Mouse (Mus musculus) spleen, adult 18-20 months (tissue): Measurements from ENCODE around the gene Pcgf5.
A peak's percentile ranks its signal among the peaks of the same experiment; 100 is the strongest.

Experiments used
- DNase-seq, 2 experiments: peaks; one replicate each; pipeline ENCODE4 v3.0.0; 2022; ENCODE audit warnings: mixed read lengths in 2 of 2

Gene Pcgf5

DNA sequence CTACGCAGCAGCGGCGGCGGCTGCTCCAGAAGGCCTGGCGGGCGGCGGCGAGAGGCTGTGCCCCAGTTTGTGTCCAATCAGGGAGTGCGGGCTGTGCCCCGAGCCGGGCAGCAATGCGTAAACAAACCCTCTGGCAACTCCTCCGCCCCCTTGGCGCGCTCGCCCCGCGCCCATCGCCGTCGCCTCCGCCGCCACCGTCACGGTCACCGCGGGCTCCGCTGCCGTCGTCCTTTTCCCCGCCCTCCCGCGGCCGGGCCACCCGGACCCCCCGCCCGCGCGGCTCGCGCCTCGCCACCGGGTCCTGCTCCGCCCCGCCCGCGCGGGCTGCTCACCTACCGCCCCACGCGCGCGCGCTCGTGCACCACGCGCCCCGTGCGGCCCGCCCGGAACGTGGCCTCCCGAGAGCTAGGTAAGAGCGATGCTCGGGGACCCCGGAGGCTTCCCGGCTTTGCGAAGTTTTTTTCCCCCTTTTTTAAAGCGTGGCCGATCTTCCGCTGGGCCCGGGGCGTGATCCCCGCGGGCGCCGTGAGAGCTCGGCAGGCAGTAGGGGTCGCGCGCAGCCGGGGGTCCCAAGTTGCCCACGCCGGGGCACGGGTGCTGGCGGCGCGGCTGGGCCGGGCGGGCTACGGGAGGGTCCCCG is at the start of gene Pcgf5:
Gene Pcgf5, plus strand, starts transcription at position 149 of the 640 bp plus-strand sequence.
- peak; percentile 38 to 57 for DNase-seq

DNA sequence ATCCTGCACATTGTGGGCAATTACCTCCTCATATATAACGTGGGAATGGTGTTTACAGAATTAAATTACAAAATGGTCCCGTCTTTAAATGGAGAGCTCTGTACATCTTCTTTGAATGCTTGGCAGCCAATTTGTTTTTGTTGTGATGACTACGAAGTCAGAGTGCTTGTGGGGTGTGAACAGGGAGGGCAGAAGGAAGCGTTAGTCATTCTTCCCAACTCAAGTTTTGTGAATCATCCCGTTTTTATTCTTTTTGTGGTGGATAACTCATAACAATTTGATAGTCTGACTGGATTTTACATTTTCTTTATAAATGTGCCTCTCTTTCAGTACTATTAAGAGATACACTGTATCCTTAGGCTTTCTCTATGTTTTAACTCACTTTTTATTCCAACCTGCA is 42.6 kb upstream of the Pcgf5 start:
- no peak for DNase-seq

DNA sequence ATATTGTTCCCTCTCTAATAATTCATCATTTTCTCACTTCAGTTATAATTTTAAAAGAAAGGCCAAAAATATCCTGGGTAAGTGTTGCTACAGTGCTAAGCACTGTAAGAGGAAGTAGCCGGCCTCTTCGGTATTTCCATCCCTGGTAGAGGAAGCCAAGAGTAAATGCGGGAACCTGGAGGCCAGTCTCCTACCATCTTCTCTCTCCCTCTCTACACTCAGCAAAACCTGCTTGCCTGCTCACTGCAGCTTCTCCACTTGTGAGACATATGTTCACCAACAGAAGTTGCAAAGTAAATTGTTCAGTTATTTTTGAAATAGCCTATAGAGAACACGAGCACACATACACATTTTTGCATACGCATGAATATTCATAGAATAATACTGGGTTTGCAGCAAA is 34.1 kb upstream of the Pcgf5 start:
- no peak for DNase-seq

DNA sequence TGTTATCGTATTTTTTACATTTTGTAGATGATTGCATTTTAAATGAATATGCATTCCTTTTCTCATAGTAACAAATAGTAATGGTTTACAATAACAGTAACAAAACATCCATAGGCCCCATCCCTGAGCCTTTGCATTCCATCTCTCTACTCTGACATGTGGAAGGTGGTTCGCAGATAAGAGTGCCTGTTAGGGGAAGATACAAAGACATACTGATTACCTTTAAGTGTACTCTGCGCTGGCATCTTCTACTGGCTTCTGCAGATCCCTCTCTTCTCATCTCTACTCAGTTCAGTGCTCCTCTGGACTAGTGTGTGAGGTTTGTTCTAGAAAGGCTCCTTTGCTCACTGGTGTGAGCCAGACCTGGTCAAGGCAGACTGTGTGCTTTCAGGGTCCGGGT is 28.4 kb upstream of the Pcgf5 start:
- DNase-seq = no peak

DNA sequence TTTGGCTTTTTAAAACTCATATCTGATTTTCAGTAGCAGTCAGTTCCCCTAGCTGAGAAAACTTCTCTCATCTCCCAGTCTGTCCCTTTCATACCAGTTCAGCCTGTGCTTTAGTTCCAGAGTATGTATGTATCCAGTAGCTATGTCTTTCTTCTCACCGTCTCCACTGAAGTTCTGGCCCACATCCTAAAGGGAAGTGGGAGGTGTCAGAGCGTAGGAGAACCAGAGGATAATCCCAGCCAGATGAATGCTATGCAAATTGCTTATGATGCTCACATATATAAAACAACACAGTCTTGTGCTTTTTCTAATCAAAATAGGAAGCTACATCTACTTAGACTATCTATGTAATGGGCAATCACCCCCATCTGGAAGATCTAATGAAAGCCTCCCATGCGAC is 27.0 kb upstream of the Pcgf5 start:
- DNase-seq = no peak

DNA sequence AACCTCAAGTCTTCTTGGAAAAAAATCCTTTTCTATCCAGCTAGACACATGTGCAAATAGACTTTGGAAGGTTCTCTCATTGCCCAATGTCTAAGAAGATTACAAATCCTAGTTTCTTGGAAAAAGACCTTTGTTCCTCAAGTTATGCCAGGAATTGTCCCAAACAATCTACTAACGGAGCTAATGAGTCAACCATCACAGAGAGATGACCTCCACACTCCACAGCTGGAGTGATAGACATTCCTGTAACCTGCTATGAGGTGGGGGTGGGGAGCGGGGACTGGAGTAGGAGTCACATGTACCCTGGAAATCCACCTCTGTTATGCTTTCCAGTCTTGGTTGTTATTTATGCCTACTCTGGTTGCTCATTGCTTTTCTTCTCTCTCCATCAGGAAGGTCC is 24.8 kb upstream of the Pcgf5 start:
- DNase-seq = no peak

DNA sequence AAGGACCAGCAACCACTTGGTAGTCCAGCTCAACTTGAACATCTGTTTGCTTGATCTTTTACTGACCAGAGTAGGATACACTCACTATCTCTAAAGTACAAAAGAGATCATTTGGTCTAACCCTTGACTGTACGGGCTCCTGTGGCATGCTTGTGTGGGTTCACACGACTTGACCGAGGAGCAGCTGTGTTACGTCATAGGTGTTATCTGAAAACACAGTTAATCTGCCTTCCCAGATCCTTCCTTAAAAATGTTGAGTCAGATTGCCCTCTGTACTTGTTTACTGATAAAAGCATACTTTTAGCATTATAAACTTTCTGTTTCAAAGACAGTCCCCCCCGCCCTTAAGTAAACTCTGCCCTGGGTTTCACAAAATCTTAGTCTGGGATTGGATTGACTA is 19.4 kb upstream of the Pcgf5 start:
- DNase-seq = no peak

DNA sequence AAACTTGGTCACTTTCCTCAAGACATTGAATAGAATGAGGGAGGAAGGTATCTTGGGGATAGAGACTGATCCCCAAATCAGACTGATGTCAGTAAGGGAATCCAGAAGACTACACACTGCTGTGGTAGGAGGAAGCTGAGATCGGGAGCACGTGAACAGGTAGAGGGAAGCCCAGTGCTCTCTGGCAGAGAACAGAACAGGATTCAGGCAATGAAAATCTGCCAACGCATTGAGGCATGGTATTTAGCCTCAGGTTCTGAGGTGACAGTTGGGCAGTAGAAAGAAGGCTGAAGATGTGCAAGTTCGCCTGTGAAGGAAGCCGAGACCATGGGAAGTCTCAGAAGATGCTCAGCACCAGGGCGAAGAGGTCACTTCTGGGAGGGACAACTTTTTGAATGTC is 733 bp upstream of the Pcgf5 start:
- no peak for DNase-seq

DNA sequence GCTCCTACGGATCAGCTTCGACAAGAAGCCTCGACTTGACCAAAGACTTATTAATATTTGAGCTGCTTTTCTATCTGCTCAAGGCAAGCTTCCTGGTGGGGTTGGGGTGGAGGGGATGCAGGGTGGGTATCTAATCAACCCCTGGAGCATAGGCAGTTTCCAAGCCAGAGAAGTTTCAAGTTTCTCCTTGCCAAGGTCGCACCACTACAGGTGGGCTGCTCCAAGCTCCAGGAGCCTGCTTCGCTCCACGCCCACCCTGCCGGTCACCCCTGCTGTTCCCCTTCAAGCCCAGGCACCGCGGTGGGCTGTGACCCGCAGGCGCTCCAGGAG is 313 bp upstream of the Pcgf5 start:
- DNase-seq = no peak

DNA sequence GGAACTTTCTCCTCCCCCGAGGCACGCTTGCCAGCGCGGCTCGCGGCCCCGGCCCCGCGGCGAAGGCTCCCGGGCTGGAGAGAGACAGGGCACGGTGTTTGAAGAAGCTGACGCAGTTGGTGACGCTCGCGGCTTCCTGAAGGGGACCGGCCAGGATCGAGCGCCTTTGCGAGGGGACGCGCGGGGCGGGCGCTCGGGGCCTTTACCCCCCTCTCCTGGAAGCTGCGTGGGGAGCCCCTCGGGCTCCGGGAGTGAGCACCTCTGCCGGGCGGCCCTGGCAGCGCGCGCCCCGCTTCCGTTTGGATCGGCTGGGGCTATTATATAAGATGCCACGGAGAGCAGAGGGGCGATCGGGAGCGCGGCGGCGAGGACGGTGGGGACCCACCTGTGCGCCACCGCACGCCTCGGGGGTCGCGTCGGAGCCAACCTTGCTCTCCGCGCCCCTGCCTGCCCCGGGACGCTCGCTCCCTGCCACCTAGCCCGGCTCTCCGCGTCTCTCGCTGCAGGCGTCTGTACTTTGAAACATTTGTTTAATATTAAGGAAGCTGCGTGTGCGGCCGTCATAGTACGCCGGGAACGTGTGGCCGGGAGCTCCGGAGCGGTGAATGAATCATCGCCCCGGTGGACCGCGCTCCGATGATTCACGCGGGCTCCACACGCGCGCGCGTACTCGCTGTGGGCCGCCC is 835 bp downstream of the Pcgf5 start:
- DNase-seq = peak; percentile 25 to 55

DNA sequence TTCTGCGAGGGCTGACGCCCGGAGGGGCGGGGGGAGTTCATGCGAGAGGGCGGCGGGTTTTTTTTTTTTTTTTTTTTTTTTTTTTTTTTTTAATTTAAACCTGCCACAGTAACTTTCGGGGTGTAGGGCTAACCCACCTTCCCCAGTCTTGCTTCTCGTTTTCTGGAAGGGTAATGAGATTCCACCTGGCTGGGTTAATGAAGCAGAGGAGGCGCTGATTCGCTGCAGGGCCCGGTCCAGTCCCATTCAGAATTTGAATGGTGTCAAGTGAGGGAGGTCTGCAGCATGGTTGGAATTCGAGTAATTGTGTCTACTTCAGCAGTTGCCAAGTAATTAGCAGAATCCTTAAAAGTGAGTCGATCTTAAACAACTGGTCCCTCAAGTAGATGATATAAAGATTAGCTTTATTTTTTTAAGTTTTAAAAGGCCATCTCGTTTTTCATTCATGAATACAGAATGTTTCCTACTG is 1.4 kb downstream of the Pcgf5 start:
- DNase-seq = no peak

DNA sequence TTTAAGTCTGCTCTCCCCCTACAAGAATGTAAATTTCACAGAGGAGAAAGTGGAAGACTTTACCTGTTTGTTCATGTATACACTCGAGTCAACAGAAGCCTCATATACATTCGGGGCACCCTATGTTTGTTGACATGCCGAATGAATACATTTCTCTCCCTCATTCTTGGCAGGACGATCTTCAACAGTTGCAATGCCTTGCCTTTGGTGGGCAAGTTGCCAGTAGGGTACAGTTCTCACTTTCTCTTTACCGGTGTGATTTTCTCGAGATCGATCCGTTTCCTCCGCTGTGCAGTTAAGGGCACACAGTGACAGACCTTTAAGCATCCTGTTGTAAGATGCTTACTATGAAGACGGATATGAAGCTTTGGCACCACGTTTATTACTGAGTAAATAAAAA is 2.1 kb downstream of the Pcgf5 start:
- DNase-seq = no peak

DNA sequence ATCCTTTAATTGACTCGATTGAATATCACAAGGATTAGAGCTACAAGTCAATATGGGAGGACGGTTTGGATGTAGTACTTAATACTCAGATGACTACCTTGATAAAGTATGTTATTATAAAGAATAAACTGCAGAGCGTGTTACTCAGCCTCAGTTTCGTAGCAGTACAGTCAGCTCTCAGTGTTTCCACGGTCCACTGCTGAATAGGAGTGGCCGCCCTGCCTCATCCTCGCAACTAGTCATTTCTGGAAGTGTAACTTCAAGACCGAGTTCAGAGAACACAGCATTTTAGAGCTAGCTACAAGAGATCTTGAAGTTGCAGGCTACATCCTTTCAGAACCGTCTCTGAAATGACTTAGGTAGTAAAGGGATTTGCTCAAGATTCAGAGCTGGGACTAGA is 2.8 kb downstream of the Pcgf5 start:
- no peak for DNase-seq

DNA sequence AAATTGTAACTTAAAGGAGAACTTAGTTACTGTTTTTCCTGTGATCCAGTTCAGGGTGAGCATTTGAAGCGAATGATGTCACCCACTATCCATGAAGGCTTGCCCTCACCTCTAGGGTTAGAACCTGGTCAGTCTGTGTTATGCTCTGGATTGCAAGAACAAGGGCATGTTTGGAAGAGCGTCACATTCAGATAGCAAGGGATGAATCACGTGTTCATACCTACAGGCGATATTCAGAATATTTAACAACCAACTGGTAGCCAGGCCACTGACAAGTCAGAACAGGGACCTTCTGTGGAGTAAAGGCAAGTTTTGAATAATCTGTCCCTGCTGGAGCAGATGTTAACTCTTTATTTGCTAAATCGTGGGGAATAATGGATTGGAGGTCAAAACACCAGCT is 14.4 kb downstream of the Pcgf5 start:
- no peak for DNase-seq

DNA sequence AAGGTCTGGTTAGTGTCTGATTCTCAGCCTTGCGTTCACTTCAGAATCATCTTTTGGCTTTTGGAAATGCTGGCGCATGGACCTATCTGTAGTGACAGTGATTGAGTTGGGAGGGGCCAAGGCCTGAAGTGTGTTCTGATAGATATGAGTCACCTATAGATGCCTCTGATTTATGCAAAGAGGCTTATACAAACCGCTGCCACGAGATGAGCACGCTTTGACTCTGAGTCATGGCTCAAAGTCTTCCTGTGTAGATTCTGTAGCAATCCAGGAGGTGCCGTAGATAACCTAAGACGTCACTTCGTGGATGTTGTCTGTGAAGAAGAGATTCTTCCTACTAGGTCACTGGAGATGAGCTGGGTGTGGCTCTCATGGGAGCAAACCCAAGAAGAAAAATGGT is 16.6 kb downstream of the Pcgf5 start:
- no peak for DNase-seq

DNA sequence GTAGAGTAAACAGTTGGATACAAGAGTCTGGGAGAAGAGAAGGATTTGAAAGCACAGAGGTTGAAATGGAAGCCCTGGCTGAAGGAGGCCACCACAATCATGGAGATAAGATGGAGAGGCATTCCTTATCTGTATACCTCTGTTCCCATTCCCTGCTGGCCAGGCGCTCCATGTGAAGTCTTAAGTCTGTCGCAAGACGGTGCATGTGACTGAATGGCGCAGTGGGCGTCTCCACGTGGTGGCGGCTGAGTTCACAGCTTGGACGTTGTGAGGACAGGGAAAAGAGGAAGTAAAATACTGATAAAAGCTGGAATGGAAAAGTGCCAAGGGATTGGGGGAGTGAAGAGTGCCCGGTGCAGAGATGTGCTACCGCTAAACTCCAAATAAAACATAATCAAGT is 23.4 kb downstream of the Pcgf5 start:
- DNase-seq = no peak

DNA sequence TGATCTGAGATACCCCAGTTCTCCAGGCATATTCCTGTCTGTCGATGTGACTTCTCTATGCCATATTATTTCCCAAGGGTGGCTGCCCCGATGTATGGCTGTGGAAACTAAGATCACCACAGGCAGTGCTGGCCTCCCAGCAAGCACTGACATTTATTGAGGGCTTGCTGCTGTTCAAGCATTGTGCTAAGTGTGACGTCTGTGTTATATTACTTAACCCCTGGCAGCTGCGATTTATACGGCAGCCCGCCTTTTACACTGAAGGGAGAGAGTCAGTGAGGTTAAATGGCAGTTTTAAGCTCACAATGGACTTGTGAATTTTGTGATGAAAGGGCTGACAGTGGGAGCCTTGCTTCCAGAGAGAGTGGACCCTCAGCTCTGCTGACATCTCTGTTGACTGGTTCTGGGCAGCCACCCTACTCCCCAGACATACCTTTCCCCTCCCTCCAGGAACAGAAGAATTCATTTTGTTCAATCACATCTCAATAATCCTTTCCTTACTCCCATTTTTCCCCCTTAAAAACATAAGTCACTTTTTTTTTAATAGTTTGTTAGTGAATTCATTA is 25.0 kb downstream of the Pcgf5 start:
- no peak for DNase-seq

DNA sequence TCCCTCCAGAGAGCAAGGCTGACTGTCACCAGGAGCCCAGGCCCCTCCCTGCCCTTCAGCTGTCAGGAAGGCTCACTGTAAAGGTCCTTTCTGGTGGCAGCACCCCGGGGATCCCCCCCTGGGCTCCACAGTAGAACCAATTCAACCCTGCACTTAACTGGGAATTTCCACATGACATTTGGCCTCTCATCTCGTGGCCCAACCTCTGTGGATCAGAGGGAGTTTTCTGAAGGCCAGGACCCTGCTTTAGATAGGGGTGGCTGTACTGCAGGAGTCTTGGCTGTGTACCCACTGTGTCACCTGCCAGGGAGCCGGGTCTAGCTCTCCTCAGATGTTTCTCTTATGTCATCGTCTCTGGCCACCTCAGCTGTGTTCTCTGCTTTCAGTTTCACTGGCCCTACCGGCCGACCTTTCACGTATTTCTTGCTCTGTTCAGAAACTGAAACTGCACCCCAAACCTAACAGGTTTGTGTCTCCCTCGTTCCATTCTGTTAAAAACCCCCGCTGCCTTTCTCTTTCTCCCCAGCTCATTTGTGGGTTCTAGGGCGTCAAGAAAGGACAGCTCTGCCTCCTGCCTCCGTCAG is 27.2 kb downstream of the Pcgf5 start:
- peak; percentile 32 to 47 for DNase-seq

DNA sequence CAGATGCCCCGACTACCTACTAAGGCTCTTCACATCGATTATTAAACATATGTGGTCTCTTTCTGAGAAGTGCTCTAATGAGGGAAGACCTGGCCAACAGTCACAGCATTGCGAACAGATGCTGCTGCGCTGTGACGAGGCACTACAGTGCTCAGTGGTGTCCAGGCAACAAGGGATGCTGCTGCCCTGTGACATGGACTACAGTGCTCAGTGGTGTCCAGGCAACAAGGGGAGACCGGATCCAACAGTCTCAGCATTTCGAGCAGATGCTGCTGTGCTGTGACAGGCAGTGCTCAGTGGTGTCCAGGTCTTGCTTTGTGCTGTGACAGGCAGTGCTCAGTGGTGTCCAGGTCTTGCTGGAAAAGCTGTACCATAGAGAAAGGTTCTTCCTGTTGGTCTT is 29.6 kb downstream of the Pcgf5 start:
- DNase-seq = no peak

DNA sequence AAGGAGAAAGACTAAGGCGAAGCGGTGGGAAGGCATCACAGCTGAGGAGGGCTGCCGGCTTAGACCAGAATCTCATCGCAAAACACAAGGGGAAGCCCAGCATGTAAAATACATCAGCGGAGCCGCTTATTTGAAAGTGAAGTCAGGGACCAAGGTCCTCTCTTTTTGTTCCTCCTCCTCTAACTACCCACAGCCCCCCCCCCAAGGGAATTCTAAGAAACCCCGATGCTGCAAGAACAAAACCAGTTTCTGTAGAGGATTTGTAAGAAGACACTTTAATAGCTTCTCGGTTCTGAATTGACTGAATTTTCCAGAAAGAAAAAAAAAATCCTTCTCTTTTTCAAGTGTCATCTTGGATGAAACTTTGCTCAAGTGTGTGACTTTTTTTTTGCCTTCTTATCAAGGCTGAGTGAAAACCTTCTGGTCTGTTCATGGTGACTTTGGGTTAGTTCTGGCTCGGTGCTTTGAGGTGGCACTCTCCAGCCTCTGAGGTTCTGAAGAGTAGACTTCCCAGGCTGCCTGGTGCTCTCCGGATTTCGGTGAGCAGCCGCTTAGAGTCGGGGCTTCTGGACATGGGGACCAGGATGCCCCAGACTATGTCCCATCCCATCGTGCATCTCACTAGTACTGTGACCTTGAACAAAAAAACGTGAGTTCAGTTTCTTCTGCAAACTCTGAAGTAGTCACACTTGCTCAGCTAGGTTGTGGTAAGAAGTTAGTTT is 30.6 kb downstream of the Pcgf5 start:
- DNase-seq = no peak

DNA sequence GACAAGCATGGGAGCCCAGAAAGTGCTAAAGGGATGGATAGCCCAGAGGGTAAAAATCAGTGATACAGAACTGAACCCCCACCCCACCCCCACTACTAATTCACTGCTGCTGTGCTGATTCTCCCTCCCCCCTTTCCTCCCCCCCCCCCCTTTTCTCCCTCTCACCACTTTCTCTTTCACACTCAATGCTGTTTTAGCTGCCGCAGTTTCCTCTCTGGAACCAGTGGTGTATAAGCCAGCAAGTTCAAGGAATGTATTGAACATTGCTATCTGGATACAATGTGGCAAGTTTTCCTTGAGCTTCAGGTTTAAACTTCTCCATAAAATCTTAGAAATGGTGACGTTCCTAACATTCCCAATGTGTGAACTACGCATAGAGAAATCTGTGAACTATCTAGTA is 34.8 kb downstream of the Pcgf5 start:
- no peak for DNase-seq

DNA sequence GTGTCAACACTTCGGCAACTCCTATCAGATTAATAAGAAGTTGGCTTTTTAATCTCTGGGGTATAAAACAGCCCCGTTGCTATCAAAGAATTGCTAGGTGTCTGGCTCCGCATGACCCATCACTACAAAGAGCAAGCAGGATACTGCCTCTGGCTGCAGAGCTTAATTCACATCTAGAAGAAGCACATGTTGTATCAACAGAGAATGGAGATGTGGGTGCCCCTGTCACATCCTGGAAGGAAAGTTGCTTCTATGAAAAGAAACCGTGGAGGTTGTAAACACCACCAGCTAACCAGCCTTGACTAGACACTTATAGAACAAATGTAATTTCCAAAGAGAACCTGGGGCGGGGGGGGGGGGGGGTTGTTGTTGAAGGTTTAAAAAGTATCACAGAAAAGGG is 35.9 kb downstream of the Pcgf5 start:
- DNase-seq = no peak

DNA sequence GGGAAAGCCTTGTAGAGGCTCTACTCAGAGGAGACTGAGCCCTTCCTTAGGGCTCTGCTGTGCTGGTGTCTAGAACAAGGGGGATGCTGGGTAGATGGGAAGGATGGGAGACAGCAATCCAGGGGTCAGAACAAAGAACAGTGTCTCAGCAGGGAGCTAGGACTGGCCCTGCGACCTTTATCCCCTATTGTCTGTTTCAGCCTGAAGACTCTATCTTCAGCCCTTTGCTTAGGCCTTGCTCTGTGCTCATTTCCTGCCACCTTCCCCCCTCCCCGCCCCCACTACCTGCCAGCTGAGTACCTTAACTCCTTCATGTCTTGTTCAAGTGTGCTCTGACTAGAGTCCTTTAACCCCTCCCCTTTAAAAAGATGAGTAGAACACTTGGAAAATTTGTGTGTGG is 36.3 kb downstream of the Pcgf5 start:
- DNase-seq = no peak

DNA sequence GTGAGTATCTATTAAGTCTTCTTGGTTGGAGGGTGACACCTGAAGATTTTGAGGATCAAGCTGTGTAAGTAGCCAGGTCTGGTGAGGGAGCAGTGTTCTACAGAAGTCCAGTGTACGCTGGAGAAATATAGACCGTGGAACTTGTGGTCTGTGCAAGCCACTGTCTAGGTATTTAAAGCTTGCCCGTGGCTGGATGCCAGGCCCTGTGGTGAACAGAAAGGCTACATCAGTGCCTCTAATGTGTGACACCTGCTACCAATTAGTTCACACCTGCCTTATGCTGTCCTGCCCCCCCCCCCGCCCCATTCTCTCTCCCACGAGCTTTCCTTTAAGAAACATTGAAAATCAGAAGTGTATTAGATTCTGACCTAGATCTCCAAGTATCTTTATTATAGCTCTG is 40.4 kb downstream of the Pcgf5 start:
- no peak for DNase-seq
